Mouse (Mus musculus) hindbrain, embryonic 16.5 days (tissue): ENCODE data around the gene Tlr8. TPM values are rescaled to one million over a fixed set of nuclear protein-coding genes. Genes with fewer than 3 reads are reported as not detected.

Experiments used
- ATAC-seq: fragments of 200-750 bp; cut with Nextera tagmentation; 2 replicates; pipeline ENCODE4 v1.8.0; 2017; ENCODE audit warnings: moderate TSS enrichment, moderate library complexity
- H3K27ac ChIP-seq: fragments of 300-500 bp; sonication (generic); 2 replicates; pipeline ENCODE4 v1.5.1; 2014; ENCODE audit warnings: low read depth, mild to moderate bottlenecking, control low read depth, low read length, moderate library complexity
- H3K27me3 ChIP-seq: fragments of 300-500 bp; sonication (generic); replicated peaks from 2 replicates; pipeline ENCODE4 v1.6.1; 2014; ENCODE audit warnings: low read length; ENCODE audit not compliant: control insufficient read depth, insufficient read depth
- H3K36me3 ChIP-seq: fragments of 300-500 bp; sonication (generic); 2 replicates; pipeline ENCODE4 v1.6.1; 2014; ENCODE audit warnings: mild to moderate bottlenecking, low read length, moderate library complexity, mixed read lengths; ENCODE audit not compliant: control insufficient read depth, insufficient read depth
- H3K4me1 ChIP-seq: fragments of 300-500 bp; sonication (generic); 2 replicates; pipeline ENCODE4 v1.6.1; 2014; ENCODE audit warnings: low read depth, low read length; ENCODE audit not compliant: control insufficient read depth, insufficient read depth
- H3K4me2 ChIP-seq: fragments of 300-500 bp; sonication (generic); 2 replicates; pipeline ENCODE4 v1.6.1; 2014; ENCODE audit warnings: mild to moderate bottlenecking, low read length, control low read depth, moderate library complexity
- H3K4me3 ChIP-seq: fragments of 300-500 bp; sonication (generic); 2 replicates; pipeline ENCODE4 v1.5.1; 2014; ENCODE audit warnings: mild to moderate bottlenecking, low read length, control low read depth, moderate library complexity
- H3K9ac ChIP-seq: fragments of 300-500 bp; sonication (generic); 2 replicates; pipeline ENCODE4 v1.6.1; 2014; ENCODE audit warnings: low read depth, mild to moderate bottlenecking, control low read depth, low read length, moderate library complexity
- H3K9me3 ChIP-seq: fragments of 300-500 bp; sonication (generic); 2 replicates; pipeline ENCODE4 v1.6.1; 2014; ENCODE audit warnings: mild to moderate bottlenecking, low read length, moderate library complexity; ENCODE audit not compliant: control insufficient read depth
- WGBS: fragments of 180-500 bp; shearing (Covaris S2); extraction: QIAGEN DNeasy Blood & Tissue Kit; methylation state at CpG from one replicate; pipeline ENCODE4 v1.1.7; 2014; 5-methylcytosine and 5-hydroxymethylcytosine counted together
- polyA plus RNA-seq: library from polyadenylated mRNA; unstranded; fragments of >200 nt; fragmentation: Nextera tagmentation; extraction: Ambion mirVana; gene quantifications from 2 replicates; pipeline ENCODE4 v1.2.1, GENCODE M21; 2015

Gene Tlr8
- polyA plus RNA-seq, 1 experiment from 2014 or later, result 0.18 TPM

GRCm38 (mm10) chrX:167229819-167230218 lies 34.3 kb downstream of the Tlr8 start:
- Histone ChIP-seq H3K4me3 (no peak overlapping the region), H3K27ac (no peak overlapping the region), H3K9ac (no peak overlapping the region), H3K9me3 (no peaks in the 10 kb centered on the region), H3K4me2 (no peak overlapping the region), H3K36me3 (no peaks in the 10 kb centered on the region), H3K27me3 (0 out of 2 replicates have a peak, but pooled peaks cover 2% of the 10 kb centered on the region), H3K4me1 (no peaks in the 10 kb centered on the region)
- ATAC-seq, result no peak
- WGBS, result 60% methylated on average over 1 of the region's 1 CpGs

GRCm38 (mm10) chrX:167229206-167229605 lies 34.9 kb downstream of the Tlr8 start:
- no peak for ATAC-seq
- no peak overlapping the region for H3K27ac ChIP-seq
- H3K9ac ChIP-seq, result no peak overlapping the region
- no peaks in the 10 kb centered on the region for H3K27me3 ChIP-seq
- no peaks in the 10 kb centered on the region for H3K4me1 ChIP-seq
- no peaks in the 10 kb centered on the region for H3K36me3 ChIP-seq
- H3K4me2 ChIP-seq, result no peak overlapping the region
- H3K9me3 ChIP-seq, result no peaks in the 10 kb centered on the region
- 45% methylated on average over 6 of the region's 6 CpGs for WGBS
- no peak overlapping the region for H3K4me3 ChIP-seq

DNA sequence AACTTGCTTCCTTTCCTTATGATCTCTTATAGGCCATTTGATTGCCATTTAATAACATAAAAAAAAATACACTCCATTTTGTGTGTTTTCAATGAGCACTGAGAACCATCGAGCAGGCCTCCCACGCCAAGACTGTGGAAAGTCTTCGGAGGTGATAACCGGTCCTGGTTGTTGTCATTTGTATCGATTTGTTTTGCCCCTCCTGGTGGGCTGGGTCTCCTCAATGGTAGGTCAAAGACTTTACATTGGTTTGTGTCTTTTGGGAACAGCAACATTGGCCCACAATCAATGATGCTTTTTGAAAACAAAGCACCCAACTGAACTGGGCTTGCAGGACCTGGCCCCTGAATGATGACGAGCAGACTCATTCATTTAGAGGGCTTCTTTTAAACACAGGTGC lies 36.4 kb downstream of the Tlr8 start:
- Histone ChIP-seq H3K36me3 (no peaks in the 10 kb centered on the region), H3K9me3 (no peaks in the 10 kb centered on the region), H3K9ac (no peak overlapping the region), H3K4me3 (no peak overlapping the region), H3K27ac (no peak overlapping the region), H3K4me2 (no peak overlapping the region), H3K4me1 (no peaks in the 10 kb centered on the region), H3K27me3 (no peaks in the 10 kb centered on the region)
- 93% methylated on average over 6 of the region's 6 CpGs for WGBS
- no peak for ATAC-seq

DNA sequence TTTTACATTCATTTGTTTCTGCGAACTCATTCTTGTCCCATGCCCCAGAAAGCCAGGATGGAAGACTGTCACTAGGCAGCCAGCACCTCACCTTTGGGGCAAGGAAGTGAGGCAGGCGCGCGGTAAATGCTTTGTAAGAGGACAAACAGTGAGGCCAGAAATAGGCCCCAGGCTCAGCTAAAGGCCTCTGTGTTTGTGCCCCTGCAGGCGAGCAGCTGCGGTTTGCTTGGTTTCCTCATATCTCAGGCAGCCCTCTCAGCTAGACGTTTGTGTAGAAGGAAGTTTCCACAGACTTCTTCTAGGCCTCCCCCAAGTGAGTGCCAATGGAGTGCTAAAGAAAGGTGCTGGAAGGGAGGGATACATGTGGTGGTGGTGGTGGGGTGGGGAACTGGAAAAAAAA lies 37.0 kb downstream of the Tlr8 start:
- Histone ChIP-seq H3K4me1 (no peaks in the 10 kb centered on the region), H3K36me3 (no peaks in the 10 kb centered on the region), H3K4me2 (no peak overlapping the region), H3K27ac (no peak overlapping the region), H3K27me3 (no peaks in the 10 kb centered on the region), H3K9ac (no peak overlapping the region), H3K9me3 (no peaks in the 10 kb centered on the region), H3K4me3 (no peak overlapping the region)
- no peak for ATAC-seq
- WGBS, result 88% methylated on average over 7 of the region's 7 CpGs

- Histone ChIP-seq H3K9me3 (no peaks in the 10 kb centered on the region), H3K4me3 (no peak overlapping the region), H3K4me2 (no peak overlapping the region), H3K27me3 (no peaks in the 10 kb centered on the region), H3K4me1 (no peaks in the 10 kb centered on the region), H3K9ac (no peak overlapping the region), H3K36me3 (no peaks in the 10 kb centered on the region), H3K27ac (no peak overlapping the region)
- ATAC-seq, result no peak
- 91% methylated on average over 5 of the region's 5 CpGs for WGBS
Measured at GRCm38 (mm10) chrX:167226570-167226969, 37.6 kb downstream of the Tlr8 start.

- no peaks in the 10 kb centered on the region for H3K36me3 ChIP-seq
- H3K9ac ChIP-seq, result no peak overlapping the region
- no peaks in the 10 kb centered on the region for H3K27me3 ChIP-seq
- H3K4me1 ChIP-seq, result peaks cover 3% of the 10 kb centered on the region
- WGBS, result 11% methylated on average over 8 of the region's 8 CpGs
- no peak overlapping the region for H3K4me3 ChIP-seq
- peak; percentile 77 for ATAC-seq
- no peak overlapping the region for H3K27ac ChIP-seq
- H3K9me3 ChIP-seq, result no peaks in the 10 kb centered on the region
- H3K4me2 ChIP-seq, result peak overlapping the region; percentile 30
Measured at GRCm38 (mm10) chrX:167212707-167213106, 51.4 kb downstream of the Tlr8 start.

DNA sequence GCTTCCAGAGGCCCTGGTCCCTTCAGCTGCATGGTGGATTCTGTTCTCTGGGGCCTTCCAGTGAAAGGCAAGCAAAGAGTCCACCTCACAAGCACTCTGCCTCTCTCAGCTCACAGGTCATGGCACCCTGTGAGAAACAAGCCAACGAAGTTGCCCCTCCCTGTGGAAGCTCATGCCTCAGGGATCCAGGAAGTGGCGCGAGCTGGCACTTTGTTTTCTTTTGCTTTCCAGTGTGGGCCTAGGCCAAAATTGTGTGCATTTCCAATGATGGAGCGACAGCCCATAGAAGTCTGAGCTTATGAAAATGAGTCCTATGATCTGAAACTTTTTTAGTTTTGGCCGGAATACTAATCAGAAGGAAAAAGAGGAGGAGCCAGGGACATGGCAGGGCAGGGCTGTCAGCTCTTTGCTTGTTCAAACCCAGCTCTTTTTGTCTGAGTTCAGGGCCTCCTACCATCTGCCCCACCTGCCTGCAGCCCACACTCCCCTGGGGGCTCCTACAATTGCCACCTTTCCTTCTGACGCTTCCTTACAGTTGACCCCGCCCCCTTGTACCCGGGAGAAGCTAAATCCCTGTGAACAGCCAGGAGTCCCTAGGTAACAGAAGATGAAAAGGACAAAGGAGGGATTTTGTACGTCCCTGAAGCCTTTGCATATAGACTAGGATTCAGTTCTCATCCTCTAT lies 52.1 kb downstream of the Tlr8 start:
- H3K9ac ChIP-seq, result no peak overlapping the region
- 38% methylated on average over 9 of the region's 9 CpGs for WGBS
- H3K27ac ChIP-seq, result no peak overlapping the region
- no peak overlapping the region for H3K4me2 ChIP-seq
- H3K4me1 ChIP-seq, result peaks cover 3% of the 10 kb centered on the region
- no peak overlapping the region for H3K4me3 ChIP-seq
- H3K27me3 ChIP-seq, result no peaks in the 10 kb centered on the region
- no peaks in the 10 kb centered on the region for H3K36me3 ChIP-seq
- no peak for ATAC-seq
- no peaks in the 10 kb centered on the region for H3K9me3 ChIP-seq

- Histone ChIP-seq H3K4me3 (peak overlapping the region; percentile 53), H3K27me3 (no peaks in the 10 kb centered on the region), H3K9ac (peak overlapping the region; percentile 83; the same call in 1 of the 2 replicates), H3K4me2 (peak overlapping the region; percentile 61), H3K36me3 (no peaks in the 10 kb centered on the region), H3K9me3 (no peaks in the 10 kb centered on the region), H3K27ac (peak overlapping the region; percentile 83), H3K4me1 (peaks cover 5% of the 10 kb centered on the region)
- WGBS, result 42% methylated on average over 6 of the region's 6 CpGs
- ATAC-seq, result no peak
Measured at GRCm38 (mm10) chrX:167210319-167210728, 53.8 kb downstream of the Tlr8 start.

- Histone ChIP-seq H3K4me2 (peak overlapping the region; percentile 61), H3K9ac (peak overlapping the region; percentile 83), H3K36me3 (no peaks in the 10 kb centered on the region), H3K27me3 (no peaks in the 10 kb centered on the region), H3K4me3 (peak overlapping the region; percentile 53), H3K9me3 (no peaks in the 10 kb centered on the region), H3K4me1 (peaks cover 5% of the 10 kb centered on the region), H3K27ac (peak overlapping the region; percentile 83)
- no peak for ATAC-seq
- 39% methylated on average over 8 of the region's 8 CpGs for WGBS
Measured at GRCm38 (mm10) chrX:167209828-167210227, 54.3 kb downstream of the Tlr8 start.
